Mouse (Mus musculus) ZHBTc4 (cell line): ENCODE measurements around the gene Rsph3b.

Experiments used
- DNase-seq: peaks from one replicate; pipeline ENCODE4 v3.0.0-alpha.2; 2011; ENCODE audit warnings: low read depth, low spot score

The Rsph3b gene

GRCm38 (mm10) chr17:6865580-6865979, 82.9 kb downstream of the Rsph3b start:
- DNase-seq: no peak

GRCm38 (mm10) chr17:6864869-6865268, 83.6 kb downstream of the Rsph3b start:
- DNase-seq: no peak

- DNase-seq: no peak
Observed at GRCm38 (mm10) chr17:6863521-6863920, 85.0 kb downstream of the Rsph3b start.

- no peak for DNase-seq
Observed at GRCm38 (mm10) chr17:6862040-6862780, 86.3 kb downstream of the Rsph3b start.

DNA sequence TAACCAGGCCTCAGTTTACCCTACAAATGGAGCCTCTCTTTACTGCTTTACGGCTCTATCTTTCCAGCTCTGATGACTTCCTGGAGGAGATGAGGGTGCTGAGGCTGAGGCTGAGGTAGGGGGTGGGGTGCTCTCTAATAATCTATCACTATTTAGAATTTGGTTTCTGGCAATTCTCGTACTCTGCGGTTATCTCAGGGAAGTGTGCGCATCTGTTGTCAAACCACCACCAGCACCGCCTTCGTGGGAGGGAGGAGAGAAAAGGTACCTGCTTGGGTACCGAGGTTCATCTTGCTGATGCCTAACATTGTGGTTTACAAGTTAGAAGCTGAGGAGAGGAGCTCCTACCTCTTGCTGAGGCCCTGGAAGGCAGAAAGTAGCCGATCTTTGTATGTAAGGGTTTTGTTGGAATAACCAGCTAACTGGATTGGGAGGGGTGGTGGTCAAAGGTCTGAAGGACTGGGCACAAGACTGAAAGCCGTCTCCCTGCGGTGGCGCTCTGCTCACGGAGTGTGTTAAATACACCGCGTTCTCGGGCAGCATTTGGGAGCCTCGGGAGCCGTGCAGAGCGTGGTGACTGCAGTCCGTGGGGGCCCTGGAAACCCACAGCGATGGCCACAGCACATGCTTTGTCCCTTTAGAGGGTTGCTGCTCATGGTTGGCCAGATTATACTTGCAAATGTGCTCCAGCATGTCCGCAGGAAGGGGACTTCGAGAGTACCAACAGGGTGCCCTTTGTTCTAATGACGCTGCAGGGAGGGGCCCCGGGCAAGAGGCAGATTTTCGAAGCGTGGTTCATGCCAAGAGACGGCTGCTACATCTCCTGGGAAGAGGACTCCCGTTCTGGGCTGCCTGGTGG, 87.1 kb downstream of the Rsph3b start:
- peak; percentile 26 for DNase-seq

- DNase-seq: peak; percentile 88
Observed at GRCm38 (mm10) chr17:6860491-6860897, 88.0 kb downstream of the Rsph3b start.

GRCm38 (mm10) chr17:6860067-6860466, 88.4 kb downstream of the Rsph3b start:
- DNase-seq: no peak
